Mouse (Mus musculus): Measurements from ENCODE around the gene Gabpb2.

DNA sequence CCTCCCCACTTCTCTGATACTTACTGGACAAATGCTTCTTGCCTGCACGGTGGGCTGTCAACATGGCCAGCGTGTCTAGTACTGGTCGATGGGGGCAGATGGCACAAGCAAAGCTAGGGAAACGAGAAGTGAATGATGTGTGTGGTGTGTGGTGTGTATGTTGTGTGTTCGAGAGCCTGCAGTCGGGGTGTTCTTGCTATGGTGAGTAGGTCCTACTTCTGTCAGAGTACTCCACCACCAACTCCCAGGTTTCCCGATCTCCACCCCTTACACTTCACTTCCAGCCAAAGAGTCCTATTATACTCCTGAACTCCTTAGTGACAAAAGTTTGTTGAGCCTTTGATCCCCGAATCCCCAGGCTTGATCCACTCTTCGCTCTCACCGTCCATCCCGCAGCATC, 84.5 kb downstream of the Gabpb2 start:
- no peak for TF ChIP-seq POLR2A (IDR thresholded peaks at IDR 0.05; ENCODE audit: insufficient read depth, low read length)
- TF ChIP-seq CTCF (IDR thresholded peaks at IDR 0.05; ENCODE audit: low read depth, low read length): no peak
- TF ChIP-seq EP300 (IDR thresholded peaks at IDR 0.05; ENCODE audit: insufficient read depth, low read depth, low read length): no peak

All from ES-Bruce4 (cell line).